Mouse (Mus musculus): ENCODE measurements around the gene AI413582. TPM values are rescaled to one million over a fixed set of nuclear protein-coding genes. Genes with fewer than 3 reads are reported as not detected.

The AI413582 gene
- total and polyA plus RNA-seq, 3 experiments = 20.6 to 56.5 TPM; not detected in 1

GRCm38 (mm10) chr17:27523121-27523520 lies 42.4 kb downstream of the AI413582 start:
- Histone ChIP-seq H3K9me3 (replicated peaks; ENCODE audit: insufficient read depth, low read length) (no peaks in the 10 kb centered on the region), H3K9ac (ENCODE audit: control insufficient read depth, low read depth, low read length, poor library complexity, severe bottlenecking) (no peak overlapping the region), H3K4me1 (ENCODE audit: control insufficient read depth in 1 of 2, insufficient read depth in 2 of 2, low read length in 2 of 2) (no peaks in the 10 kb centered on the region), H3K79me2 (ENCODE audit: control insufficient read depth, insufficient read depth, low read length, poor library complexity) (no peaks in the 10 kb centered on the region), H3K27me3 (ENCODE audit: control insufficient read depth in 1 of 2, insufficient read depth in 2 of 2, low read length in 2 of 2) (no peaks in the 10 kb centered on the region), H3K27ac (ENCODE audit: control insufficient read depth, low read depth, low read length) (no peak overlapping the region), H3K4me3 (ENCODE audit: control insufficient read depth in 1 of 2, insufficient read depth in 1 of 2, low read depth in 2 of 2, low read length in 2 of 2) (no peak overlapping the region), H3K36me3 (ENCODE audit: control insufficient read depth in 1 of 2, insufficient read depth in 2 of 2, low read length in 2 of 2) (no peaks in the 10 kb centered on the region)
- no peak for DNase-seq (ENCODE audit: low read depth, low spot score)
- TF ChIP-seq SIN3A (IDR thresholded peaks at IDR 0.05; ENCODE audit: low read length) (no peak), TBP (IDR thresholded peaks at IDR 0.05; ENCODE audit: low read depth, low read length) (no peak), NRF1 (IDR thresholded peaks at IDR 0.05; ENCODE audit: insufficient read depth, low read depth, low read length, poor library complexity, severe bottlenecking) (no peak), MYB (IDR thresholded peaks at IDR 0.05; ENCODE audit: low read depth, low read length) (no peak), JUND (IDR thresholded peaks at IDR 0.05; ENCODE audit: low read depth, low read length) (no peak), ETS1 (IDR thresholded peaks at IDR 0.05; ENCODE audit: low read depth, low read length) (no peak), UBTF (IDR thresholded peaks at IDR 0.05; ENCODE audit: borderline replicate concordance, insufficient read depth, low read depth, low read length) (no peak), MAFK (IDR thresholded peaks at IDR 0.05; ENCODE audit: borderline replicate concordance, low read depth, low read length) (no peak)

- H3K79me2 ChIP-seq (ENCODE audit: control insufficient read depth, insufficient read depth, low read length, poor library complexity) = no peaks in the 10 kb centered on the region
- no peak within 1 kb of the TSS for H3K9ac ChIP-seq (ENCODE audit: control insufficient read depth, low read depth, low read length, poor library complexity, severe bottlenecking)
- H3K4me3 ChIP-seq (ENCODE audit: control insufficient read depth in 1 of 2, insufficient read depth in 1 of 2, low read depth in 2 of 2, low read length in 2 of 2) = no peak within 1 kb of the TSS
- H3K27me3 ChIP-seq (ENCODE audit: control insufficient read depth in 1 of 2, insufficient read depth in 2 of 2, low read length in 2 of 2) = no peaks in the 10 kb centered on the region; a peak in 1 of 4 replicates
- no peaks in the 10 kb centered on the region for H3K36me3 ChIP-seq (ENCODE audit: control insufficient read depth in 1 of 2, insufficient read depth in 2 of 2, low read length in 2 of 2)
- H3K9me3 ChIP-seq (replicated peaks; ENCODE audit: insufficient read depth, low read length) = no peaks in the 10 kb centered on the region
- TF ChIP-seq RCOR1 (IDR thresholded peaks at IDR 0.05; ENCODE audit: low read depth, low read length) (no peak), SMC3 (IDR thresholded peaks at IDR 0.05; ENCODE audit: low read depth, low read length) (no peak), ZNF384 (IDR thresholded peaks at IDR 0.05; ENCODE audit: low read depth, low read length) (no peak), TBP (IDR thresholded peaks at IDR 0.05; ENCODE audit: low read depth, low read length) (no peak), TAL1 (IDR thresholded peaks at IDR 0.05; ENCODE audit: low read length) (no peak), MAFK (IDR thresholded peaks at IDR 0.05; ENCODE audit: borderline replicate concordance, low read depth, low read length) (no peak), ZKSCAN1 (IDR thresholded peaks at IDR 0.05; ENCODE audit: low read depth, low read length) (no peak), ZMIZ1 (IDR thresholded peaks at IDR 0.05; ENCODE audit: low read depth, low read length) (no peak), GATA1 (IDR thresholded peaks at IDR 0.05; ENCODE audit: low read depth, low read length) (no peak), UBTF (IDR thresholded peaks at IDR 0.05; ENCODE audit: borderline replicate concordance, insufficient read depth, low read depth, low read length) (no peak), USF2 (IDR thresholded peaks at IDR 0.05; ENCODE audit: borderline replicate concordance in 1 of 2, insufficient read depth in 1 of 2, low read depth in 1 of 2, low read length in 2 of 2) (no peak), TCF12 (IDR thresholded peaks at IDR 0.05; ENCODE audit: low read depth, low read length) (no peak), MXI1 (IDR thresholded peaks at IDR 0.05; ENCODE audit: low read depth, low read length) (no peak)
- H3K4me1 ChIP-seq (ENCODE audit: control insufficient read depth in 1 of 2, insufficient read depth in 2 of 2, low read length in 2 of 2) = no peaks in the 10 kb centered on the region
- DNase-seq (ENCODE audit: low read depth, low spot score) = no peak
- H3K27ac ChIP-seq (ENCODE audit: control insufficient read depth, low read depth, low read length) = no peak within 1 kb of the TSS
Measured at GRCm38 (mm10) chr17:27521303-27521702, 44.3 kb downstream of the AI413582 start, which contains the start of gene Grm4. Grm4 (minus strand) TSS chr17:27521403.
